Mouse (Mus musculus) liver, adult 2 months (tissue): ENCODE measurements around the gene Gpr137b. TPM values are rescaled to one million over a fixed set of nuclear protein-coding genes. Genes with fewer than 3 reads are reported as not detected.
"Not testable (repeated sequence)": the region's sequence is repeated elsewhere in the genome, so short reads cannot be mapped to it uniquely, and the experiment has no call there.

ENCODE experiments used
- DNase-seq: peaks from one replicate; pipeline ENCODE4 v3.0.0-alpha.2; 2011; ENCODE audit warnings: low read depth, low spot score; ENCODE audit errors: extremely low read depth
- H3K27ac ChIP-seq: fragments of 200-500 bp; replicated peaks from 2 replicates; pipeline ENCODE4 v1.5.1; 2012; ENCODE audit warnings: low read depth, mild to moderate bottlenecking, control low read depth, inconsistent platforms, low read length; ENCODE audit not compliant: insufficient read depth
- H3K27me3 ChIP-seq: fragments of 200-500 bp; 2 replicates; pipeline ENCODE4 v1.6.1; 2012; ENCODE audit warnings: mild to moderate bottlenecking, moderate library complexity, low read length, inconsistent platforms; ENCODE audit not compliant: control insufficient read depth, insufficient read depth
- H3K36me3 ChIP-seq: fragments of 200-500 bp; 2 replicates; pipeline ENCODE4 v1.6.1; 2012; ENCODE audit warnings: low read length, inconsistent platforms; ENCODE audit not compliant: control insufficient read depth, insufficient read depth
- H3K4me1 ChIP-seq: fragments of 200-500 bp; 2 replicates; pipeline ENCODE4 v1.6.1; 2011; ENCODE audit warnings: low read length; ENCODE audit not compliant: control insufficient read depth, insufficient read depth
- H3K4me3 ChIP-seq: fragments of 200-500 bp; 2 replicates; pipeline ENCODE4 v1.5.1; 2011; ENCODE audit warnings: low read depth, mild to moderate bottlenecking, control low read depth, low read length, moderate library complexity; ENCODE audit not compliant: insufficient read depth
- H3K79me2 ChIP-seq: fragments of 200-500 bp; 2 replicates; pipeline ENCODE4 v1.6.1; 2012; ENCODE audit warnings: inconsistent platforms, mild to moderate bottlenecking, low read length, moderate library complexity; ENCODE audit not compliant: control insufficient read depth, insufficient read depth
- H3K9ac ChIP-seq: fragments of 200-500 bp; 2 replicates; pipeline ENCODE4 v1.6.1; 2012; ENCODE audit warnings: low read depth, mild to moderate bottlenecking, control low read depth, inconsistent platforms, low read length
- CTCF ChIP-seq: fragments of 200-500 bp; IDR thresholded peaks from 2 replicates; pipeline ENCODE4 v1.5.1; 2011; ENCODE audit warnings: low read depth, low read length, control low read depth
- POLR2A ChIP-seq: fragments of 200-500 bp; IDR thresholded peaks from 2 replicates; pipeline ENCODE4 v1.6.1; 2011; ENCODE audit warnings: low read length, control low read depth; ENCODE audit not compliant: insufficient read depth; ENCODE audit errors: extremely low read depth
- WGBS: fragments of 180-500 bp; shearing (Covaris S2); methylation state at CpG from one replicate; pipeline ENCODE4 v1.1.7; 2018; 5-methylcytosine and 5-hydroxymethylcytosine counted together
- polyA plus RNA-seq: library from polyadenylated mRNA; depleted of rRNA; stranded (reverse); fragments of >200 nt; gene quantifications from 2 replicates; pipeline ENCODE4 v1.2.3, GENCODE M21; 2012
- total RNA-seq: library from RNA; depleted of rRNA; stranded (reverse); fragments of >200 nt; gene quantifications from 2 replicates; pipeline ENCODE4 v1.2.3, GENCODE M21; 2014

Gpr137b gene
- total and polyA plus RNA-seq, 2 experiments = 1.1 to 4.3 TPM

GRCm38 (mm10) chr13:13415120-13416006 is 21.5 kb upstream of the Gpr137b start:
- peak; percentile 49 for TF ChIP-seq CTCF
- H3K4me3 ChIP-seq, H3K27me3 ChIP-seq, H3K36me3 ChIP-seq, H3K9ac ChIP-seq, H3K4me1 ChIP-seq, H3K27ac ChIP-seq, H3K79me2 ChIP-seq: not testable (repeated sequence)
- WGBS = 35% methylated on average over 23 of the region's 23 CpGs
- DNase-seq = peak; percentile 14

GRCm38 (mm10) chr13:13414206-13414605 is 20.4 kb upstream of the Gpr137b start:
- no peak for TF ChIP-seq POLR2A
- no peak for TF ChIP-seq CTCF
- WGBS = 29% methylated on average over 3 of the region's 3 CpGs
- no peak overlapping the region for H3K27ac ChIP-seq
- H3K4me3 ChIP-seq = no peak overlapping the region
- H3K27me3 ChIP-seq = no peaks in the 10 kb centered on the region
- no peaks in the 10 kb centered on the region for H3K36me3 ChIP-seq
- H3K4me1 ChIP-seq = no peaks in the 10 kb centered on the region
- no peak overlapping the region for H3K9ac ChIP-seq
- no peak for DNase-seq
- no peaks in the 10 kb centered on the region for H3K79me2 ChIP-seq

GRCm38 (mm10) chr13:13405511-13405910 is 11.7 kb upstream of the Gpr137b start:
- H3K79me2 ChIP-seq, H3K36me3 ChIP-seq, H3K4me3 ChIP-seq, H3K4me1 ChIP-seq, DNase-seq, H3K9ac ChIP-seq, H3K27me3 ChIP-seq, H3K27ac ChIP-seq: not testable (repeated sequence)
- WGBS = no CpG with 5 or more reads among the region's 6 CpGs

- H3K4me1 ChIP-seq, H3K4me3 ChIP-seq, H3K27ac ChIP-seq, DNase-seq, H3K79me2 ChIP-seq, H3K9ac ChIP-seq, H3K36me3 ChIP-seq, H3K27me3 ChIP-seq: not testable (repeated sequence)
- WGBS = 76% methylated on average over 6 of the region's 6 CpGs
These were observed 10.8 kb upstream of the Gpr137b start for GRCm38 (mm10) chr13:13404517-13405155.

GRCm38 (mm10) chr13:13403839-13404238 is 10.0 kb upstream of the Gpr137b start:
- H3K27ac ChIP-seq, H3K79me2 ChIP-seq, H3K9ac ChIP-seq, H3K4me1 ChIP-seq, H3K36me3 ChIP-seq, H3K27me3 ChIP-seq, DNase-seq, H3K4me3 ChIP-seq: not testable (repeated sequence)
- WGBS = 90% methylated on average over 5 of the region's 6 CpGs

- H3K4me3 ChIP-seq, H3K9ac ChIP-seq, H3K79me2 ChIP-seq, H3K4me1 ChIP-seq, H3K27ac ChIP-seq, H3K27me3 ChIP-seq, H3K36me3 ChIP-seq, DNase-seq: not testable (repeated sequence)
- 85% methylated on average over 3 of the region's 3 CpGs for WGBS
These were observed 9.6 kb upstream of the Gpr137b start for GRCm38 (mm10) chr13:13403366-13403765.

- H3K27me3 ChIP-seq, H3K9ac ChIP-seq, H3K4me3 ChIP-seq, H3K4me1 ChIP-seq, H3K36me3 ChIP-seq, H3K27ac ChIP-seq, DNase-seq, H3K79me2 ChIP-seq: not testable (repeated sequence)
- 71% methylated on average over 5 of the region's 5 CpGs for WGBS
These were observed 9.0 kb upstream of the Gpr137b start for GRCm38 (mm10) chr13:13402818-13403217.

- H3K27ac ChIP-seq, H3K4me3 ChIP-seq, H3K36me3 ChIP-seq, H3K79me2 ChIP-seq, H3K27me3 ChIP-seq, H3K4me1 ChIP-seq, DNase-seq, H3K9ac ChIP-seq: not testable (repeated sequence)
- 63% methylated on average over 3 of the region's 3 CpGs for WGBS
These were observed 7.0 kb upstream of the Gpr137b start for GRCm38 (mm10) chr13:13400851-13401250.

GRCm38 (mm10) chr13:13394096-13394395 is 232 bp upstream of the Gpr137b start:
- not testable (repeated sequence) for DNase-seq, H3K36me3 ChIP-seq, H3K27ac ChIP-seq, H3K27me3 ChIP-seq, H3K79me2 ChIP-seq, H3K4me1 ChIP-seq, H3K9ac ChIP-seq
- WGBS = 1% methylated on average over 15 of the region's 15 CpGs
- H3K4me3 ChIP-seq = peak overlapping the region; percentile 53
